Mouse (Mus musculus) erythroblast, adult 5-6 weeks (primary cell): ENCODE results near the gene Rnpep. TPM values are rescaled to one million over a fixed set of nuclear protein-coding genes. Genes with fewer than 3 reads are reported as not detected.

ENCODE experiments used
- ATAC-seq: replicated peaks from 2 replicates; pipeline ENCODE4 v1.8.0; 2016; ENCODE audit warnings: moderate number of reproducible peaks, mild to moderate bottlenecking, moderate TSS enrichment, inconsistent platforms; ENCODE audit not compliant: poor library complexity, low FRiP score, severe bottlenecking
- total RNA-seq, 2 experiments: library from RNA; stranded (forward) in 1 of 2; stranded (reverse) in 1 of 2; fragments of 150-400 nt in 1 of 2; fragments of 200-764, 138-1000 nt in 1 of 2; gene quantifications; 2 replicates each; pipeline versions ENCODE4 v1.2.3 to v1.2.4; 2015 to 2017; ENCODE audit warnings: low replicate concordance in 2 of 2

Rnpep gene
- total RNA-seq, 2 experiments from 2014 or later, result 18.6 to 26.9 TPM

DNA sequence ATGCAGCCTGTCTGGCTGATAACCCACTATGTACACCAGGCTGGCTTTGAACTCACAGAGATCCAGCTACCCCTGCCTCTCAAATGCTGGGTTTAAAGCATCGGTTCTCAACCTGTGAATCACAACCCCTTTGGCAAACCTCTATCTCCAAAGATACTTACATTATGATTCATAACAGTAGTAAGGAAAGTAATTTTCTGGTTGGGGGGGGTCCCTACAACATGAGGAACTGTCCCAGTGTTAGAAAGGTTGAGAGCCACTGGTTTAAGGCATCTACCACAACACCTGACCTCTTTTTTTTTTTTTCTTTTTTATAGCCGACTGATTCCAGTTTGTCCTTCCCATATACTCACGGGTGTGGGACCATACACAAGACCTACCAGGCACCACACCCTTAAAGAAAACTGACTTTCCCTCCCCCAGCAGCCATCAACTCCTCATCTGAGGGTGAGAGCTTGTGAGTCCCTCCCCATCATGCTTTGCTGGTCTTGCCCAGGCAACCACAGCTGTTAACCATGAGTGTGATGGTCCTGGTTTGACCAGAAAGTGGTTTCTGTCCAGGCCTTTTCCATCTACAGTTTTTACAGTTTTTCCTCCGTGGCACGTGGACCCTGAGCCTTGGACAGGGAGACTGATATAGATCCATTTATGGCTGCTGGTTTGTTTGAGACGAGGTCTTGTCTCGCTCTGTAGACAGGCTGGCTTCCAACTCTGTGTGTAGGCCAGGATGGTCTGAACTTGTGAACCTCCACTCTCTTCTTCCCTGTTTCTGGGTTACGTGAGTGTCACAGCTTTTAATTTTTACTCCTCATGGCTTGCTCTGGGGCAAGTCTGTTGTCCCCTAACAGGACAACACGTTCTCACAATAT lies 69.9 kb downstream of the Rnpep start:
- no peak for ATAC-seq

Other genes starting within 250 kb of the Rnpep start
- not detected in 2 replicates for gene Lgr6, start 178.8 kb downstream of the Rnpep start, total RNA-seq (2015; ENCODE audit: low replicate concordance)
- gene Lgr6, start 178.8 kb downstream of the Rnpep start, total RNA-seq (2017; ENCODE audit: low replicate concordance), result not detected in 2 replicates
- gene Ptpn7, start 151.4 kb downstream of the Rnpep start, total RNA-seq (2015; ENCODE audit: low replicate concordance), result 14.6 and 15.5 TPM in 2 replicates
- gene Ptpn7, start 151.4 kb downstream of the Rnpep start, total RNA-seq (2017; ENCODE audit: low replicate concordance), result 22.7 and 23.9 TPM in 2 replicates
- 22.3 and 23.4 TPM in 2 replicates for gene Arl8a, start 137.3 kb downstream of the Rnpep start, total RNA-seq (2015; ENCODE audit: low replicate concordance)
- gene Arl8a, start 137.3 kb downstream of the Rnpep start, total RNA-seq (2017; ENCODE audit: low replicate concordance), result 7.2 and 11.9 TPM in 2 replicates
- gene Gpr37l1, start 116.4 kb downstream of the Rnpep start, total RNA-seq (2015; ENCODE audit: low replicate concordance), result 1.0 TPM in 1 of 2 replicates, not detected in the other
- gene Gpr37l1, start 116.4 kb downstream of the Rnpep start, total RNA-seq (2017; ENCODE audit: low replicate concordance), result not detected in 2 replicates
- not detected in 2 replicates for gene Elf3, start 25.5 kb downstream of the Rnpep start, total RNA-seq (2015; ENCODE audit: low replicate concordance)
- not detected in 2 replicates for gene Elf3, start 25.5 kb downstream of the Rnpep start, total RNA-seq (2017; ENCODE audit: low replicate concordance)
- gene Timm17a, start 29.7 kb upstream of the Rnpep start, total RNA-seq (2015; ENCODE audit: low replicate concordance), result 15.8 and 34.1 TPM in 2 replicates
- 3.3 TPM in 2 replicates for gene Timm17a, start 29.7 kb upstream of the Rnpep start, total RNA-seq (2017; ENCODE audit: low replicate concordance)
- gene Lmod1, start 40.7 kb upstream of the Rnpep start, total RNA-seq (2015; ENCODE audit: low replicate concordance), result not detected in 2 replicates
- gene Lmod1, start 40.7 kb upstream of the Rnpep start, total RNA-seq (2017; ENCODE audit: low replicate concordance), result not detected in 2 replicates
- 0.63 TPM in 1 of 2 replicates, not detected in the other for gene Shisa4, start 91.2 kb upstream of the Rnpep start, total RNA-seq (2015; ENCODE audit: low replicate concordance)
- gene Shisa4, start 91.2 kb upstream of the Rnpep start, total RNA-seq (2017; ENCODE audit: low replicate concordance), result not detected in 2 replicates
- 7.7 and 11.0 TPM in 2 replicates for gene Ipo9, start 146.4 kb upstream of the Rnpep start, total RNA-seq (2015; ENCODE audit: low replicate concordance)
- gene Ipo9, start 146.4 kb upstream of the Rnpep start, total RNA-seq (2017; ENCODE audit: low replicate concordance), result 13.4 and 17.2 TPM in 2 replicates